Mouse (Mus musculus): Measurements from ENCODE around the gene Laptm4a.

Laptm4a gene

GRCm38 (mm10) chr12:8921394-8922368, at the start of gene Laptm4a:
Laptm4a (plus strand) TSS chr12:8921664.
- peak; percentile 99 for DNase-seq

- no peak for DNase-seq
Measured at GRCm38 (mm10) chr12:8875583-8875982, 45.9 kb upstream of the Laptm4a start.

GRCm38 (mm10) chr12:8876865-8877264, 44.6 kb upstream of the Laptm4a start:
- DNase-seq: peak; percentile 86

GRCm38 (mm10) chr12:8877413-8877812, 44.1 kb upstream of the Laptm4a start:
- DNase-seq: peak; percentile 55

- DNase-seq: no peak
Measured at GRCm38 (mm10) chr12:8878752-8879151, 42.7 kb upstream of the Laptm4a start.

- DNase-seq: no peak
Measured at GRCm38 (mm10) chr12:8879389-8879788, 42.1 kb upstream of the Laptm4a start.

- DNase-seq: peak; percentile 64
Measured at GRCm38 (mm10) chr12:8881736-8882135, 39.7 kb upstream of the Laptm4a start.

- DNase-seq: no peak
Measured at GRCm38 (mm10) chr12:8882376-8882775, 39.1 kb upstream of the Laptm4a start.

GRCm38 (mm10) chr12:8884426-8885145, 36.9 kb upstream of the Laptm4a start:
- DNase-seq: peak; percentile 36

GRCm38 (mm10) chr12:8885146-8885543, 36.3 kb upstream of the Laptm4a start:
- peak; percentile 47 for DNase-seq

- no peak for DNase-seq
Measured at GRCm38 (mm10) chr12:8885950-8886349, 35.5 kb upstream of the Laptm4a start.

GRCm38 (mm10) chr12:8888445-8888844, 33.0 kb upstream of the Laptm4a start:
- no peak for DNase-seq

- peak; percentile 83 for DNase-seq
Measured at GRCm38 (mm10) chr12:8889117-8889665, 32.3 kb upstream of the Laptm4a start.

GRCm38 (mm10) chr12:8892876-8893532, 28.5 kb upstream of the Laptm4a start:
- DNase-seq: no peak

GRCm38 (mm10) chr12:8897140-8897539, 24.3 kb upstream of the Laptm4a start:
- no peak for DNase-seq

- no peak for DNase-seq
Measured at GRCm38 (mm10) chr12:8898879-8899785, 22.3 kb upstream of the Laptm4a start.

GRCm38 (mm10) chr12:8900107-8900698, 21.3 kb upstream of the Laptm4a start:
- no peak for DNase-seq

GRCm38 (mm10) chr12:8900919-8901663, 20.4 kb upstream of the Laptm4a start:
- peak; percentile 60 for DNase-seq

GRCm38 (mm10) chr12:8901934-8902333, 19.5 kb upstream of the Laptm4a start:
- no peak for DNase-seq

- no peak for DNase-seq
Measured at GRCm38 (mm10) chr12:8902479-8902878, 19.0 kb upstream of the Laptm4a start.

Measured in kidney, postnatal 14 days (tissue).